Mouse (Mus musculus): Measurements from ENCODE around the gene Ankrd11.

Gene Ankrd11

GRCm38 (mm10) chr8:122928631-122929224, 113.3 kb downstream of the Ankrd11 start:
- Histone ChIP-seq H3K36me3 (ENCODE audit: insufficient read depth, low read length) (peaks cover 41% of the 10 kb centered on the region), H3K9me3 (ENCODE audit: low read length) (no peaks in the 10 kb centered on the region), H3K4me1 (replicated peaks; ENCODE audit: low read depth, low read length) (peaks cover 88% of the 10 kb centered on the region), H3K4me3 (replicated peaks; ENCODE audit: low read length) (no peak overlapping the region), H3K27me3 (ENCODE audit: insufficient read depth, low read length) (no peaks in the 10 kb centered on the region)
- no peak for TF ChIP-seq CTCF (conservative IDR thresholded peaks at IDR 0.05; ENCODE audit: low read length)
- TF ChIP-seq POU5F1 (IDR thresholded peaks at IDR 0.05; ENCODE audit: borderline replicate concordance, low read length) = no peak
- no peak for TF ChIP-seq NANOG (IDR thresholded peaks at IDR 0.05; ENCODE audit: borderline replicate concordance, low read length)

- TF ChIP-seq NANOG (IDR thresholded peaks at IDR 0.05; ENCODE audit: borderline replicate concordance, low read length) (no peak), CTCF (conservative IDR thresholded peaks at IDR 0.05; ENCODE audit: low read length) (no peak), POU5F1 (IDR thresholded peaks at IDR 0.05; ENCODE audit: borderline replicate concordance, low read length) (no peak)
- H3K4me3 ChIP-seq (replicated peaks; ENCODE audit: low read length) = no peak overlapping the region
- no peaks in the 10 kb centered on the region for H3K27me3 ChIP-seq (ENCODE audit: insufficient read depth, low read length)
- peaks cover 83% of the 10 kb centered on the region for H3K4me1 ChIP-seq (replicated peaks; ENCODE audit: low read depth, low read length)
- H3K9me3 ChIP-seq (ENCODE audit: low read length) = no peaks in the 10 kb centered on the region
- peaks cover 32% of the 10 kb centered on the region for H3K36me3 ChIP-seq (ENCODE audit: insufficient read depth, low read length)
These were observed 114.2 kb downstream of the Ankrd11 start for GRCm38 (mm10) chr8:122927841-122928240.

GRCm38 (mm10) chr8:122926782-122927181, 115.3 kb downstream of the Ankrd11 start:
- Histone ChIP-seq H3K27me3 (ENCODE audit: insufficient read depth, low read length) (no peaks in the 10 kb centered on the region), H3K9me3 (ENCODE audit: low read length) (no peaks in the 10 kb centered on the region), H3K36me3 (ENCODE audit: insufficient read depth, low read length) (peaks cover 21% of the 10 kb centered on the region), H3K4me3 (replicated peaks; ENCODE audit: low read length) (no peak overlapping the region), H3K4me1 (replicated peaks; ENCODE audit: low read depth, low read length) (peaks cover 76% of the 10 kb centered on the region)
- TF ChIP-seq NANOG (IDR thresholded peaks at IDR 0.05; ENCODE audit: borderline replicate concordance, low read length) (no peak), CTCF (conservative IDR thresholded peaks at IDR 0.05; ENCODE audit: low read length) (peak; percentile 41), POU5F1 (IDR thresholded peaks at IDR 0.05; ENCODE audit: borderline replicate concordance, low read length) (no peak)

GRCm38 (mm10) chr8:122925939-122926722, 115.9 kb downstream of the Ankrd11 start:
- TF ChIP-seq CTCF (conservative IDR thresholded peaks at IDR 0.05; ENCODE audit: low read length) = no peak
- TF ChIP-seq NANOG (IDR thresholded peaks at IDR 0.05; ENCODE audit: borderline replicate concordance, low read length) = no peak
- no peak for TF ChIP-seq POU5F1 (IDR thresholded peaks at IDR 0.05; ENCODE audit: borderline replicate concordance, low read length)
- Histone ChIP-seq H3K27me3 (ENCODE audit: insufficient read depth, low read length) (no peaks in the 10 kb centered on the region), H3K4me3 (replicated peaks; ENCODE audit: low read length) (no peak overlapping the region), H3K9me3 (ENCODE audit: low read length) (no peaks in the 10 kb centered on the region), H3K4me1 (replicated peaks; ENCODE audit: low read depth, low read length) (peaks cover 78% of the 10 kb centered on the region), H3K36me3 (ENCODE audit: insufficient read depth, low read length) (peaks cover 22% of the 10 kb centered on the region)

GRCm38 (mm10) chr8:122924091-122924490, 118.0 kb downstream of the Ankrd11 start:
- no peaks in the 10 kb centered on the region for H3K27me3 ChIP-seq (ENCODE audit: insufficient read depth, low read length)
- no peaks in the 10 kb centered on the region for H3K9me3 ChIP-seq (ENCODE audit: low read length)
- TF ChIP-seq CTCF (conservative IDR thresholded peaks at IDR 0.05; ENCODE audit: low read length) = no peak
- TF ChIP-seq NANOG (IDR thresholded peaks at IDR 0.05; ENCODE audit: borderline replicate concordance, low read length) = no peak
- H3K36me3 ChIP-seq (ENCODE audit: insufficient read depth, low read length) = peaks cover 22% of the 10 kb centered on the region
- H3K4me1 ChIP-seq (replicated peaks; ENCODE audit: low read depth, low read length) = peaks cover 76% of the 10 kb centered on the region
- no peak overlapping the region for H3K4me3 ChIP-seq (replicated peaks; ENCODE audit: low read length)

GRCm38 (mm10) chr8:122923431-122924090, 118.5 kb downstream of the Ankrd11 start:
- no peaks in the 10 kb centered on the region for H3K27me3 ChIP-seq (ENCODE audit: insufficient read depth, low read length)
- no peak overlapping the region for H3K4me3 ChIP-seq (replicated peaks; ENCODE audit: low read length)
- H3K4me1 ChIP-seq (replicated peaks; ENCODE audit: low read depth, low read length) = peaks cover 76% of the 10 kb centered on the region
- H3K36me3 ChIP-seq (ENCODE audit: insufficient read depth, low read length) = peaks cover 17% of the 10 kb centered on the region
- TF ChIP-seq POU5F1 (IDR thresholded peaks at IDR 0.05; ENCODE audit: borderline replicate concordance, low read length) = no peak
- H3K9me3 ChIP-seq (ENCODE audit: low read length) = no peaks in the 10 kb centered on the region

- TF ChIP-seq NANOG (IDR thresholded peaks at IDR 0.05; ENCODE audit: borderline replicate concordance, low read length) (no peak), POU5F1 (IDR thresholded peaks at IDR 0.05; ENCODE audit: borderline replicate concordance, low read length) (no peak), CTCF (conservative IDR thresholded peaks at IDR 0.05; ENCODE audit: low read length) (no peak)
- Histone ChIP-seq H3K36me3 (ENCODE audit: insufficient read depth, low read length) (peaks cover 13% of the 10 kb centered on the region; the same call in 1 of the 2 replicates), H3K9me3 (ENCODE audit: low read length) (no peaks in the 10 kb centered on the region), H3K4me1 (replicated peaks; ENCODE audit: low read depth, low read length) (peaks cover 77% of the 10 kb centered on the region), H3K27me3 (ENCODE audit: insufficient read depth, low read length) (no peaks in the 10 kb centered on the region), H3K4me3 (replicated peaks; ENCODE audit: low read length) (no peak overlapping the region)
These were observed 119.1 kb downstream of the Ankrd11 start for GRCm38 (mm10) chr8:122922945-122923344.

GRCm38 (mm10) chr8:122920890-122921289, 121.2 kb downstream of the Ankrd11 start:
- TF ChIP-seq NANOG (IDR thresholded peaks at IDR 0.05; ENCODE audit: borderline replicate concordance, low read length) (no peak), POU5F1 (IDR thresholded peaks at IDR 0.05; ENCODE audit: borderline replicate concordance, low read length) (no peak), CTCF (conservative IDR thresholded peaks at IDR 0.05; ENCODE audit: low read length) (no peak)
- Histone ChIP-seq H3K27me3 (ENCODE audit: insufficient read depth, low read length) (no peaks in the 10 kb centered on the region), H3K36me3 (ENCODE audit: insufficient read depth, low read length) (peaks cover 25% of the 10 kb centered on the region), H3K4me1 (replicated peaks; ENCODE audit: low read depth, low read length) (peaks cover 74% of the 10 kb centered on the region), H3K4me3 (replicated peaks; ENCODE audit: low read length) (no peak overlapping the region), H3K9me3 (ENCODE audit: low read length) (no peaks in the 10 kb centered on the region)

Data from E14TG2a.4 (cell line).